Mouse (Mus musculus): Measurements from ENCODE around the gene Exosc2. TPM values are rescaled to one million over a fixed set of nuclear protein-coding genes. Genes with fewer than 3 reads are reported as not detected.
"Not testable (repeated sequence)": the region's sequence is repeated elsewhere in the genome, so short reads cannot be mapped to it uniquely, and the experiment has no call there.

Exosc2 gene
- total RNA-seq, 2 experiments from 2014 or later = 6.8 to 7.2 TPM

DNA sequence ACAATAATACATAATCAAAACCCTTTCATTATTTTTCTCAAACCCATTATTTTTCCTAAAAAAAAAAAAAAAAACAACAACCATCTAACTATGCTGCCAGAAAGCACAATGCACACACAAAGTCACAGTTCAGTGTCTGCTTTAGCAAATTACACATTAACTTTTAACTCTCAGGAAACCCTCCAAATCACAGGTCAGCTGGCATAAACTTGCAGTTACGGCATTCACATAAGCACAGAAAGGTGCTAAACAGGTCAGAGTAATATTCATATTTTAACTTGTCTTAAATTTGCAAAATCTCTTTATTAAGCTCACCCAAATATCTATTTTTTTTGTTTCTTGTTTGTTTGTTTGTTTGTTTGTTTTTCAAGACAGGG is 6.7 kb upstream of the Exosc2 start:
- no peak for DNase-seq (ENCODE audit: low spot score)

DNA sequence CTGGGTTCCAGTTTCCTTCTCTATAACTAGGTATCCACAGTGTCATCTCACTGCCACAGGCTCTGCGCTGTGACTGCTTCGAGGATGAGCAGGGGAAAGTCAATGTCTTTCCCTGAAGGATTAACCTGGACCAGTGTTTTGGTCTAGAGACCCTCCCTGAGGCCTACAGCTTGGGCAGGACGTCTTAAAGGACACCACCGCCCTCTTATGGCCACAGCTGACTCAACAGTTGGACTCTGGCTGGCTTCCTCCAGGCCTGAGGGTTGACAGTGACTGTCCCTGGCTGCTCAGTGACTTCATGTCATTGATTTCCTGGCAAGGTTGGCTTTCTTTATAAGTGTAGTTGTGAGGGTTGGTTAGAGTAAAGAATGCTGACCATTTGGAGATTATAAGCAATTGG is 3.2 kb upstream of the Exosc2 start:
- no peak for DNase-seq (ENCODE audit: low spot score)

DNA sequence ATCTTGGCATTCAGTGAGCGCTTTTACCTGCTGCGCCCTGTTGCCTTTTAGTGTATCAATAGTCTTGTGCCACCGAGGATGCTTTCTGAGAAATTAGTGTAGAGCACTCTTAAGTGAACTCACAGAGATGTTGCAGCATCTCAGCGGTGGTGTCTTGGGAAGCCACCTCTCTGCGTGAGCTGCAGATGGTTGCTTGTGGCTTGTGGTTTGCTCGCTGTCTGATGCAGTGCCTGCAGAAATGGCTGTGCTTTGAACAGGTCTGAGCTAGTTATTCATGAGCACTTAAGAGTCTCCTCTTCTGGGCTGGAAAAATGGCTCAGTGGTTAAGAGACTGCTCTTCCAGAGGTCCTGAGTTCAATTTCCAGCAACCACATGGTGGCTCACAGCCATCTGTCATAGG is 8.1 kb downstream of the Exosc2 start:
- no peak for DNase-seq (ENCODE audit: low spot score)

DNA sequence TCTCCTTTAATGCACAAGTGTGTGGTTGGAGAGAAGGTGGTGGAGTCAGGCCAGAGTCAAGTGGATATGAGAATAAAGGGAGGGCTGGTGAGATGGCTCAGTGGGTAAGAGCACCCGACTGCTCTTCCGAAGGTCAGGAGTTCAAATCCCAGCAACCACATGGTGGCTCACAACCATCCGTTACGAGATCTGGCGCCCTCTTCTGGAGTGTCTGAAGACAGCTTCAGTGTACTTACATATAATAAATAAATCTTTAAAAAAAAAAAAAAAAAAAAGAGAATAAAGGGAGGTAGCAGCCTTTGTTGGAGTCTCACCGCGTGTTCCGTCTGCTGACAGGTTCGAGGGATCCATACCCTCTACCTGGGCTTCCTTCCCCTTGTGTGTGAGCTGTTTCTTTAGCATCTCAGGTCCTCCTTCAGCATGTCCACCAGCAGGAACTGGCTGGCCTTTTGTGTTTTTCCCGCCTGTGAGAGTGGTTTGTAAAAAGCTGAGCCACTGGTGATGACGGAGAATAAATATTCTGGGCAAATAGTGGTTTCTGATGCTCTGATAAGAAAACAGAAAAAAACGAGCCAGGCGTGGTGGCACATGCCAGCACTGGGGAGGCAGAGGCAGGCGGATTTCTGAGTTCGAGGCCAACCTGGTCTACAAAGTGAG is 10.7 kb downstream of the Exosc2 start:
- DNase-seq (ENCODE audit: low spot score) = not testable (repeated sequence)

DNA sequence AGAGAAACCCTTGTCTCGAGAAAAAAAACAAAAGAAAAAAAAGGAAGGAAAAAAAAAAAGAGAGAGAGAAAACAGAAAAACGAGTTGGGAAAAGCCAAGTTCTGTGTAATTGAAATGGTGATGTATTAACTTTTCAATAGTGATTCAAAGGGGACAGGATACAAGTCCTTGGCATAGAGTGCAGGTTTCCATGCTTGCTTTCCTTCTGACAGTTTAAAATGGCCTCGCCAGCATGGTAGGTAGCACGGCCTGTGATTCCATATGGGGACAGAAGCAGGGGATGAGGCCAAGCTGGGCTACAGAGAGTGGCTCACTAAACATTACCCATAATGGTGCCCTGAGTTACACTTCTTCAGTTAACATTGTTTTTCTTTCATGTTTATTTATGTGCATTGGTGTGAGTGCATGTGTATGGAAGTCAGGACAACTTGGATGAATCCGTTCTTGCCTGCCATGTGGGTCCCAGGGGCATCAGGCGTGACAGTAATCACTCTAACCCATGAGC is 11.3 kb downstream of the Exosc2 start:
- DNase-seq (ENCODE audit: low spot score) = no peak

- DNase-seq (ENCODE audit: low spot score) = peak; percentile 58
Measured at GRCm38 (mm10) chr2:31683666-31684065, 13.2 kb downstream of the Exosc2 start.

DNA sequence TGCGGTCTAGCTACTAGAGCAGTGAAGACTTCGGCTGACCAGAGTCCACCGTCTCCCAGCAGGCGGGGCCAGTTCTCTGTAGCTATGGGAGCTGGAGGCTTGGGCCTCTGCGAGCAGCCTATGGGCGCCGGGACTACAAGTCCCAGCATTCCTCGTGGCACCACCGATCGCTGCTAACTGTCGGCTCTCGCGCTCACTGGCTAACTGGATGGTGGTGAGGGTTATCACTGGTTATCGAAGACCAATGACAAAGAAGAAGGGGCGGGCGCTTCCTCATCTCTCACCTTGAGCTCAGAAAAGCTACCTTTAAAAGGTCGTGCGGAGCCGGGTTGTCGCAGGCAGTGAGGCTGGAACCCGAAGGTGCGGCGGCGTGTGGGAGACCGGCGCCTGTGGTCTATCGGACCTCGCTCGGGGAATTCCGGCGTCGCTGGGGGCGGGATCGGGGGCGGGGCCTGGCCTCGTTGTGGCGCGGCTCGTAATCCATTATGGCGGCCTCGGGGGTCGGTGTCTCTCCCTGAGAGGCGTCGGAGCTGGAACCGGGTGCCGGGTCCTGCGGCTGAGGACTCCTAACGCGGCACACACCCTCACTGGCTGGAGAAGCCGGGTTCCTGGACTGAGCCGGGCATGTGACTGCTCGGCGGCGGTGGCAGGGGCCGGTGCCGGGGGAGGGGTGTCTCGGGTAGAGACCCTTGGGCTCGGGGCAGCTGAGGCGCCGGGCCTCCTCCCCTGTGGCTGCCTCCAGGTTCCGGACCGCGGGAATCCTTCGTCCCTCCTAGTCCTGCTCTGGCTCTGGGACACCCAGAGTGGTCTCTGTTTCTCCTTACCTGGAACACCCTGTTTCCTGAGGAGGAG is 17.8 kb downstream of the Exosc2 start, which contains the start of gene Abl1:
Abl1 (plus strand) TSS at position 303 of the 852 bp plus-strand sequence.
- peak; percentile 96 for DNase-seq (ENCODE audit: low spot score)

DNA sequence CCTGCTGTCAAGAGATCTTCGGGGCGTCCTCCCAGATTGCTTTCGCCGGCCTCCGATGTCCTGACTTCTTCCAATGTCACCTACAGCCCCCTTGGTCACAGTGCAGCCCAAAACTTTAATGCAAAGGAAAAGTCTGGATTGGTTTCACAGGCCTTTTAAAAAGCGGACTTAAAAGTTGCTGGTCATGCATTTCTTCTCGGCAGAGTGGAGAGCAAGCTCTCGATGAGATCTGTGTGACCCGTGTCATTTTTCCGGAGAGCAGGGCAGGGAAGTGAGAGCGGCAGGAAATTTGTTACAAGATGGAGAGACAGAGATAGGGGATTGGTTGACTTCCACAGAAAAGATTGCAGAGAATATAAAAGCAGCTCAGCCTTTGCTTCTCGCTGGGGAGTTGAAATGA is 18.5 kb downstream of the Exosc2 start:
- DNase-seq (ENCODE audit: low spot score) = no peak

GRCm38 (mm10) chr2:31690063-31690462 is 19.5 kb downstream of the Exosc2 start:
- no peak for DNase-seq (ENCODE audit: low spot score)

- DNase-seq (ENCODE audit: low spot score) = no peak
Measured at GRCm38 (mm10) chr2:31698209-31698608, 27.7 kb downstream of the Exosc2 start.

- no peak for DNase-seq (ENCODE audit: low spot score)
Measured at GRCm38 (mm10) chr2:31700545-31701446, 30.3 kb downstream of the Exosc2 start.

- no peak for DNase-seq (ENCODE audit: low spot score)
Measured at GRCm38 (mm10) chr2:31703226-31703625, 32.7 kb downstream of the Exosc2 start.

- no peak for DNase-seq (ENCODE audit: low spot score)
Measured at GRCm38 (mm10) chr2:31705914-31706313, 35.4 kb downstream of the Exosc2 start.

GRCm38 (mm10) chr2:31706531-31706930 is 36.0 kb downstream of the Exosc2 start:
- DNase-seq (ENCODE audit: low spot score) = no peak

DNA sequence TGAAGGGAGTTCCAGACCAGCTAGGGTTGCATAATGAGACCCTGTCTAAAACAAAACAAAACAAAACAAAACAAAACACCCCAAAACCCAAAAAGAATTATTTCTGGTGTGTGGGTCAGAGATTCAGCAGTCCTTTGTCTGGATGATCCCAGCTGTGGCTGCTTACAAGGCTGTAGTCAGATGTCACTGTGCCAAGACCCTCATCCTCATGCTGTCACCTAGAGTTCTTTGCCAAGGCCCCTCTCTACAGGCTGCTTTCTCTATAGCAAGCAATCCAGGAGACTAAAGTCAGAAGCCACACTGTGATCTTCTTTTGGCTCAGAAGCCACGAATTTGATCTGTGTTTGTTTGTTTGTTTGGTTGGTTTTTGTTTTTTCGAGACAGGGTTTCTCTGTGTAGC is 42.2 kb downstream of the Exosc2 start:
- no peak for DNase-seq (ENCODE audit: low spot score)

- no peak for DNase-seq (ENCODE audit: low spot score)
Measured at GRCm38 (mm10) chr2:31713813-31714212, 43.3 kb downstream of the Exosc2 start.

- DNase-seq (ENCODE audit: low spot score) = no peak
Measured at GRCm38 (mm10) chr2:31714780-31715179, 44.3 kb downstream of the Exosc2 start.

GRCm38 (mm10) chr2:31715985-31716384 is 45.5 kb downstream of the Exosc2 start:
- DNase-seq (ENCODE audit: low spot score) = no peak

GRCm38 (mm10) chr2:31719202-31719880 is 48.8 kb downstream of the Exosc2 start:
- DNase-seq (ENCODE audit: low spot score) = no peak

DNA sequence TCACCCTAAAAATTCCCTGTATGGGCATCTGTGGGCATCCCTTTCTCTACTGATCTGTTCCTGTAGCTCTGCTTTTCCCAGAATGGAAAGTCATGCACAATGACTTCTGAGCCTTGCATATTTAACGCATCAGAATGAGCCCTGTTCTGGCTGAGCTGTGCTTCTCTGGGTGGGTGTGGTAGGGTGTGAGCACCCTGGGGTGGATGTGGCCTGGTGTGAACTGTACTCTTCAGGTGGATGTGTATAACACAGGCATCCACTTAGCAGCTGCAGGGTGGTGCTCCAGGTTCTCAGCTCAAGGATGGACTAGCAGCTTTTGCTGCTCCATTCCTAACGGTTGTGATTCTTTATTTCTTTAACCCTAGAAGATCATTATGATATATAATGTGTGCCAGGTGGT is 49.4 kb downstream of the Exosc2 start:
- DNase-seq (ENCODE audit: low spot score) = no peak

DNA sequence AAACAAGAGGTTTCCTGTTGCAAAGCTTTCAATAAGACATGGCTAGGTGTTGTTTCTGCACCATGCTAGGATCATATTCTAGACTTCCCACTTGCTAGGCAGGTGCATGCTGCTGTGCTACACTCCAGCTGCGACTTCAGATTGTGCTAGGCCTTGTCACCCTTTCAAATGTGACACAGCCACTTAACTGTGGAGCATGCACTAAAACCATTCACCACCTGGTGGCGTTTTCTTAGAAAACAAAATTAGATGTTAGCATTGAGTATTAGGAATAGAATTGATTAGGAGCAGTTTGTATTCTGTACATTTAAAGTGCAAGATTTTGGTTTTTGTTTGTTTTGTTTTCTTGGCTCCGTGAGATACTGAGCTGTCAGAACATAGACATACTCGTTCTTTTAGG is 50.3 kb downstream of the Exosc2 start:
- peak; percentile 30 for DNase-seq (ENCODE audit: low spot score)
